In the genomic region with DNA sequence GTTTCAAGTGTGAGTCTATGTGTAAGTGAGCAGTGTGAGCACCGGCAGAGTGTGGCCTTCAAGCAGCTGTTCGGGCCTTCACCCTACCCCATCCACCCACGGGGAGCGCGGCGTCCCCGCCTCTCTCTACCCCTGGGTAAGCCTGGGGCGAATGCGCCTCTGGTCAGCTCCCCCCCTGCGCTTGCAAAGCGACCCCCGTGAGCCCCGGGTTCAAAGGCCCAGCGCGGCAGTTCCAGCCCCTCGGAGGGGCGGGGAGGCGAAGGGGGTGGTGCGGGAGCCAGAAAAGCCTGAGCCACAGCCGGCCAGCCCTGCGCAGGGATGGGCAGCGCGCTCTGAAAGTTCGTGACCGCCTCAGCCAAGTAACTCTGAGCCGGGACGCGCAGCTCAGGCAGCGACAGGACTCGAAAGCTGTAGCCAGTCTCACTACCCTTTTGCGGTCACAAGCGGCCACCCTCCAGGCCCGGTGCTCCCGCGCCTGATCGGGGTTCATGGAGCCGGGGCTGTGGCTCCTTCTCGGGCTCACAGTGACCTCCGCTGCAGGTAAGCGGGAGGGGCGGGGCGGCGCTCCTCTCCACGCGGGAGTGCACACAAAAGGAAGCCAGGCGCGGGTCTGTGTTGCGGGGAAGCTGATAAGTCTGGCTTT, we compare ENCODE assay signal across 8 mouse cellular contexts. TPM values are rescaled to one million over a fixed set of nuclear protein-coding genes. Genes with fewer than 3 reads are reported as not detected.
A peak's percentile ranks its signal among the peaks of the same experiment; 100 is the strongest.
DNase-seq lines count a peak whose midpoint lies in the region; ATAC-seq and TF ChIP-seq lines count a peak whose summit lies in the region.

A gene (plus strand): TSS at position 141 of the 643 bp plus-strand sequence.

- peak within 1 kb of the TSS; percentile 93 for H3K4me2 ChIP-seq in embryonic facial prominence, embryonic 13.5 days
- peak within 1 kb of the TSS; percentile 78 for H3K4me2 ChIP-seq in hindbrain, embryonic 15.5 days
- H3K4me2 ChIP-seq in lung, embryonic 15.5 days = peak within 1 kb of the TSS; percentile 95

- peak within 1 kb of the TSS; percentile 74 for H3K27ac ChIP-seq in embryonic facial prominence, embryonic 13.5 days
- H3K27ac ChIP-seq in hindbrain, embryonic 15.5 days (replicated peaks) = no peak within 1 kb of the TSS
- peak within 1 kb of the TSS; percentile 83 for H3K27ac ChIP-seq in lung, embryonic 15.5 days
- peak within 1 kb of the TSS; percentile 75 for H3K27ac ChIP-seq in small intestine, adult 2 months (ENCODE audit: insufficient read depth, low read depth, low read length)

- H3K4me3 ChIP-seq in embryonic facial prominence, embryonic 13.5 days = peak within 1 kb of the TSS; percentile 63
- peak within 1 kb of the TSS; percentile 39 for H3K4me3 ChIP-seq in hindbrain, embryonic 15.5 days
- H3K4me3 ChIP-seq in lung, embryonic 15.5 days = peak within 1 kb of the TSS; percentile 52
- peak within 1 kb of the TSS; percentile 78 for H3K4me3 ChIP-seq in small intestine, adult 2 months (ENCODE audit: low read depth, low read length)

- H3K27me3 ChIP-seq in embryonic facial prominence, embryonic 13.5 days = no peaks in the 10 kb centered on the region
- H3K27me3 ChIP-seq in hindbrain, embryonic 15.5 days = peaks cover 22% of the 10 kb centered on the region
- H3K27me3 ChIP-seq in lung, embryonic 15.5 days = no peaks in the 10 kb centered on the region; the same call in 1 of the 2 replicates
- no peaks in the 10 kb centered on the region for H3K27me3 ChIP-seq in small intestine, adult 2 months (ENCODE audit: control insufficient read depth, insufficient read depth, low read length)

- peak within 1 kb of the TSS; percentile 83 for H3K9ac ChIP-seq in embryonic facial prominence, embryonic 13.5 days
- H3K9ac ChIP-seq in hindbrain, embryonic 15.5 days = peak within 1 kb of the TSS; percentile 39; the same call in 1 of the 2 replicates
- H3K9ac ChIP-seq in lung, embryonic 15.5 days = peak within 1 kb of the TSS; percentile 60

- H3K4me1 ChIP-seq in embryonic facial prominence, embryonic 13.5 days = peaks cover 25% of the 10 kb centered on the region
- H3K4me1 ChIP-seq in hindbrain, embryonic 15.5 days (replicated peaks) = peaks cover 7% of the 10 kb centered on the region
- peaks cover 20% of the 10 kb centered on the region; the same call in 1 of the 2 replicates for H3K4me1 ChIP-seq in lung, embryonic 15.5 days
- peaks cover 32% of the 10 kb centered on the region; the same call in 1 of the 2 replicates for H3K4me1 ChIP-seq in small intestine, adult 2 months (ENCODE audit: control insufficient read depth, insufficient read depth, insufficient read length, low read length)

- peak; percentile 3 for DNase-seq in left cerebral cortex, postnatal 4 days
- no peak for DNase-seq in left cerebral cortex, postnatal 25 days (ENCODE audit: low spot score in 2 of 2)
- no peak for DNase-seq in layer of hippocampus, adult 8-10 months (ENCODE audit: low spot score in 2 of 2)
- DNase-seq in right cerebral cortex, adult 2 months (ENCODE audit: low spot score in 2 of 2) = no peak

- no peaks in the 10 kb centered on the region for H3K9me3 ChIP-seq in embryonic facial prominence, embryonic 13.5 days
- no peaks in the 10 kb centered on the region for H3K9me3 ChIP-seq in hindbrain, embryonic 15.5 days
- no peaks in the 10 kb centered on the region for H3K9me3 ChIP-seq in lung, embryonic 15.5 days

- 2% methylated on average over 48 of the region's 48 CpGs for WGBS in embryonic facial prominence, embryonic 13.5 days
- WGBS in hindbrain, embryonic 15.5 days = under 1% methylated on average over 48 of the region's 48 CpGs
- 1% methylated on average over 48 of the region's 48 CpGs for WGBS in lung, embryonic 15.5 days
- WGBS in small intestine, adult 2 months = 1% methylated on average over 48 of the region's 48 CpGs

- TF ChIP-seq POLR2A in small intestine, adult 2 months (IDR thresholded peaks at IDR 0.05; ENCODE audit: low read depth, low read length) = no peak; the same call in 1 of the 2 replicates

- TF ChIP-seq CTCF in small intestine, adult 2 months (IDR thresholded peaks at IDR 0.05; ENCODE audit: extremely low read depth, insufficient read length, insufficient replicate concordance, low read depth, low read length) = no peak

- intact Hi-C loops in left cerebral cortex, postnatal 4 days (cut with DNase I) = no loop called here
- intact Hi-C loops in left cerebral cortex, postnatal 25 days (cut with DNase I) = no loop called here

- no peak for ATAC-seq in embryonic facial prominence, embryonic 13.5 days (ENCODE audit: insufficient number of reproducible peaks, insufficient read depth, low FRiP score, low TSS enrichment, low read depth)
- no peak for ATAC-seq in hindbrain, embryonic 15.5 days (ENCODE audit: low FRiP score, low read depth)
- ATAC-seq in lung, embryonic 15.5 days (ENCODE audit: borderline replicate concordance, extremely low read depth, low FRiP score, low TSS enrichment) = peak; percentile 70

- H3K36me3 ChIP-seq in embryonic facial prominence, embryonic 13.5 days = no peaks in the 10 kb centered on the region
- no peaks in the 10 kb centered on the region for H3K36me3 ChIP-seq in hindbrain, embryonic 15.5 days
- H3K36me3 ChIP-seq in lung, embryonic 15.5 days = no peaks in the 10 kb centered on the region
- no peaks in the 10 kb centered on the region for H3K36me3 ChIP-seq in small intestine, adult 2 months (ENCODE audit: control insufficient read depth, insufficient read depth, low read length)

RNA-seq across cellular contexts. Expression of the gene that starts here (rescaled TPM):
- 1 to 10 TPM; 4.7 to 5.0 TPM for total RNA-seq in left cerebral cortex, postnatal 4 days (2021)
- 1 to 10 TPM; 4.3 to 7.1 TPM for total RNA-seq in left cerebral cortex, postnatal 25 days (2021)
- polyA plus RNA-seq in embryonic facial prominence, embryonic 13.5 days (2015; fragmentation: Nextera tagmentation; extraction: Ambion mirVana) = 14.4 and 15.6 TPM in 2 replicates
- polyA plus RNA-seq in hindbrain, embryonic 15.5 days (2015; fragmentation: Nextera tagmentation; extraction: Ambion mirVana) = 6.9 and 7.2 TPM in 2 replicates
- 34.3 and 38.4 TPM in 2 replicates for polyA plus RNA-seq in lung, embryonic 15.5 days (2015; fragmentation: Nextera tagmentation; extraction: Ambion mirVana)
- polyA plus RNA-seq in small intestine, adult 2 months (2012; rRNA removed) = 7.5 and 18.6 TPM in 2 replicates
- total RNA-seq in layer of hippocampus, adult 8-10 months (2022) = 1 to 10 TPM; 3.4 to 6.2 (median 5.0) TPM
